Mouse (Mus musculus) liver, adult 2 months (tissue): ENCODE measurements around the gene Rasl11a. TPM values are rescaled to one million over a fixed set of nuclear protein-coding genes. Genes with fewer than 3 reads are reported as not detected.

ENCODE experiments used
- DNase-seq: peaks from one replicate; pipeline ENCODE4 v3.0.0-alpha.2; 2011; ENCODE audit warnings: low read depth, low spot score; ENCODE audit errors: extremely low read depth
- H3K27ac ChIP-seq: fragments of 200-500 bp; replicated peaks from 2 replicates; pipeline ENCODE4 v1.5.1; 2012; ENCODE audit warnings: low read depth, mild to moderate bottlenecking, control low read depth, inconsistent platforms, low read length; ENCODE audit not compliant: insufficient read depth
- H3K27me3 ChIP-seq: fragments of 200-500 bp; 2 replicates; pipeline ENCODE4 v1.6.1; 2012; ENCODE audit warnings: mild to moderate bottlenecking, moderate library complexity, low read length, inconsistent platforms; ENCODE audit not compliant: control insufficient read depth, insufficient read depth
- H3K36me3 ChIP-seq: fragments of 200-500 bp; 2 replicates; pipeline ENCODE4 v1.6.1; 2012; ENCODE audit warnings: low read length, inconsistent platforms; ENCODE audit not compliant: control insufficient read depth, insufficient read depth
- H3K4me1 ChIP-seq: fragments of 200-500 bp; 2 replicates; pipeline ENCODE4 v1.6.1; 2011; ENCODE audit warnings: low read length; ENCODE audit not compliant: control insufficient read depth, insufficient read depth
- H3K4me3 ChIP-seq: fragments of 200-500 bp; 2 replicates; pipeline ENCODE4 v1.5.1; 2011; ENCODE audit warnings: low read depth, mild to moderate bottlenecking, control low read depth, low read length, moderate library complexity; ENCODE audit not compliant: insufficient read depth
- H3K79me2 ChIP-seq: fragments of 200-500 bp; 2 replicates; pipeline ENCODE4 v1.6.1; 2012; ENCODE audit warnings: inconsistent platforms, mild to moderate bottlenecking, low read length, moderate library complexity; ENCODE audit not compliant: control insufficient read depth, insufficient read depth
- H3K9ac ChIP-seq: fragments of 200-500 bp; 2 replicates; pipeline ENCODE4 v1.6.1; 2012; ENCODE audit warnings: low read depth, mild to moderate bottlenecking, control low read depth, inconsistent platforms, low read length
- CTCF ChIP-seq: fragments of 200-500 bp; IDR thresholded peaks from 2 replicates; pipeline ENCODE4 v1.5.1; 2011; ENCODE audit warnings: low read depth, low read length, control low read depth
- POLR2A ChIP-seq: fragments of 200-500 bp; IDR thresholded peaks from 2 replicates; pipeline ENCODE4 v1.6.1; 2011; ENCODE audit warnings: low read length, control low read depth; ENCODE audit not compliant: insufficient read depth; ENCODE audit errors: extremely low read depth
- WGBS: fragments of 180-500 bp; shearing (Covaris S2); methylation state at CpG from one replicate; pipeline ENCODE4 v1.1.7; 2018; 5-methylcytosine and 5-hydroxymethylcytosine counted together
- polyA plus RNA-seq: library from polyadenylated mRNA; depleted of rRNA; stranded (reverse); fragments of >200 nt; gene quantifications from 2 replicates; pipeline ENCODE4 v1.2.3, GENCODE M21; 2012
- total RNA-seq: library from RNA; depleted of rRNA; stranded (reverse); fragments of >200 nt; gene quantifications from 2 replicates; pipeline ENCODE4 v1.2.3, GENCODE M21; 2014

Gene Rasl11a
- total and polyA plus RNA-seq, 2 experiments = 0.87 TPM; not detected in 1

- Histone ChIP-seq H3K4me3 (no peak overlapping the region), H3K36me3 (no peaks in the 10 kb centered on the region)
- WGBS = 24% methylated on average over 2 of the region's 2 CpGs
Observed at GRCm38 (mm10) chr5:146846489-146846888, 1.6 kb downstream of the Rasl11a start.

GRCm38 (mm10) chr5:146848936-146849582, 4.2 kb downstream of the Rasl11a start:
- Histone ChIP-seq H3K9ac (no peak overlapping the region), H3K36me3 (no peaks in the 10 kb centered on the region), H3K27ac (no peak overlapping the region), H3K79me2 (no peaks in the 10 kb centered on the region), H3K27me3 (no peaks in the 10 kb centered on the region), H3K4me3 (no peak overlapping the region), H3K4me1 (peaks cover 6% of the 10 kb centered on the region)
- no peak for TF ChIP-seq POLR2A
- TF ChIP-seq CTCF = no peak
- WGBS = 91% methylated on average over 4 of the region's 4 CpGs
- no peak for DNase-seq

More at GRCm38 (mm10) chr5:146846489-146846888, 1.6 kb downstream of the Rasl11a start:
- no peak overlapping the region for H3K9ac ChIP-seq
- no peaks in the 10 kb centered on the region for H3K27me3 ChIP-seq
- H3K27ac ChIP-seq = no peak overlapping the region
- peak; percentile 31 for DNase-seq
- H3K79me2 ChIP-seq = no peaks in the 10 kb centered on the region
- H3K4me1 ChIP-seq = peaks cover 6% of the 10 kb centered on the region
- no peak for TF ChIP-seq CTCF
- TF ChIP-seq POLR2A = no peak

- H3K4me3 ChIP-seq = no peak overlapping the region
- H3K4me1 ChIP-seq = no peaks in the 10 kb centered on the region
- no peaks in the 10 kb centered on the region for H3K79me2 ChIP-seq
- no peak overlapping the region for H3K9ac ChIP-seq
- no peak for DNase-seq
- H3K36me3 ChIP-seq = no peaks in the 10 kb centered on the region
- WGBS = 97% methylated on average over 3 of the region's 3 CpGs
- H3K27me3 ChIP-seq = no peaks in the 10 kb centered on the region
- TF ChIP-seq POLR2A (no peak), CTCF (no peak)
- H3K27ac ChIP-seq = no peak overlapping the region
Observed at GRCm38 (mm10) chr5:146856106-146856505, 11.2 kb downstream of the Rasl11a start.

GRCm38 (mm10) chr5:146857620-146858019, 12.7 kb downstream of the Rasl11a start:
- Histone ChIP-seq H3K4me1 (no peaks in the 10 kb centered on the region), H3K27me3 (no peaks in the 10 kb centered on the region)
- WGBS = 83% methylated on average over 8 of the region's 8 CpGs

GRCm38 (mm10) chr5:146858772-146859171, 13.9 kb downstream of the Rasl11a start:
- no peaks in the 10 kb centered on the region for H3K36me3 ChIP-seq
- no peaks in the 10 kb centered on the region for H3K4me1 ChIP-seq
- no peak for TF ChIP-seq CTCF
- TF ChIP-seq POLR2A = no peak
- no peak overlapping the region for H3K27ac ChIP-seq
- no peak for DNase-seq
- H3K27me3 ChIP-seq = no peaks in the 10 kb centered on the region
- no peak overlapping the region for H3K4me3 ChIP-seq
- WGBS = 96% methylated on average over 9 of the region's 9 CpGs
- H3K79me2 ChIP-seq = no peaks in the 10 kb centered on the region
- no peak overlapping the region for H3K9ac ChIP-seq

More at GRCm38 (mm10) chr5:146857620-146858019, 12.7 kb downstream of the Rasl11a start:
- DNase-seq = no peak
- no peaks in the 10 kb centered on the region for H3K36me3 ChIP-seq
- TF ChIP-seq CTCF (no peak), POLR2A (no peak)
- no peak overlapping the region for H3K4me3 ChIP-seq
- no peak overlapping the region for H3K9ac ChIP-seq
- H3K79me2 ChIP-seq = no peaks in the 10 kb centered on the region
- no peak overlapping the region for H3K27ac ChIP-seq

- Histone ChIP-seq H3K79me2 (no peaks in the 10 kb centered on the region), H3K27ac (no peak overlapping the region), H3K9ac (no peak overlapping the region), H3K36me3 (no peaks in the 10 kb centered on the region), H3K27me3 (no peaks in the 10 kb centered on the region), H3K4me3 (no peak overlapping the region), H3K4me1 (no peaks in the 10 kb centered on the region)
- no peak for DNase-seq
- TF ChIP-seq CTCF (no peak), POLR2A (no peak)
- WGBS = 91% methylated on average over 8 of the region's 8 CpGs
Observed at GRCm38 (mm10) chr5:146859246-146859645, 14.4 kb downstream of the Rasl11a start.
